Mouse (Mus musculus) cerebellum, adult 9-11 months (tissue): ENCODE results near the gene Chka.

Experiments used
- DNase-seq: peaks from one replicate; pipeline ENCODE4 v3.0.0; 2022

The Chka gene

GRCm38 (mm10) chr19:3851502-3851962 is at the start of gene Chka:
Gene Chka (plus strand): TSS chr19:3851773.
- peak; percentile 98 for DNase-seq

DNA sequence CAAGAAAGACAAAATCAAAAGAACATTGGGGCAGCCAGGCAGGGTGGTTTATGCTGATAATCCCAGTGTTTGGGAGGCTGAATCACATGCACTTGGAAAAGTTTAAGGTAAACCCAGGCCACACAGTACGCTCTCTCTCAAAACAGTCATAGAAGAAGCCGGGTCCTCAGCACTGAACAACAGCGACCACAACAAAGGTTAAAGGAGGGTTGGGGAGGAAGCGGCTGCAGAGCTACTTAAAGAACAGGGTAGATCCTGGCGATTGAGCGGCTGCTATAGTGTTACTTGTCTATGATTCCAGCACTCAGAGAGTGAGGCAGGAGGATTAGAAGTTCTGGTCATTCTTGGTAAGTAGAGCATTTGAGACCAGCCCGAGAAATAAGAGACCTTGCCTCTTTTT is 46.0 kb upstream of the Chka start:
- no peak for DNase-seq

- no peak for DNase-seq
Observed at GRCm38 (mm10) chr19:3810536-3811233, 40.9 kb upstream of the Chka start.

DNA sequence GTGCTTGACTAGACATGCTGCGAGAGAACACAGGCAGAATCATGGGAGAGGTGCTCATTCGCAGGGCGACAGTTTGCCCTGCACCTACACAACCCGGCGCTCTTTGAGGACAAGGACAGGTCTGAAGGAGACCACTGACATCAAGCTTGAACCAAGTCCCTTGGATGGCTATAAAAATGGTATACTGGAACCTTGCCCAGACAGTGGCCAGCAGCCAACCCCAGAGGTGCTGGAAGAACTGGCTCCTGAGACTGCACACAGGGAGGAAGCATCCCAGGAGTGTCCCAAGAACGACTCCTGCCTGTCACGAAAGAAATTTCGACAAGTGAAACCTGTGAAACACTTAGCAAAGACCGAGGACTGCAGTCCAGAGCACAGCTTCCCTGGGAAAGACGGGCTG is 37.1 kb upstream of the Chka start:
- DNase-seq: peak; percentile 50

DNA sequence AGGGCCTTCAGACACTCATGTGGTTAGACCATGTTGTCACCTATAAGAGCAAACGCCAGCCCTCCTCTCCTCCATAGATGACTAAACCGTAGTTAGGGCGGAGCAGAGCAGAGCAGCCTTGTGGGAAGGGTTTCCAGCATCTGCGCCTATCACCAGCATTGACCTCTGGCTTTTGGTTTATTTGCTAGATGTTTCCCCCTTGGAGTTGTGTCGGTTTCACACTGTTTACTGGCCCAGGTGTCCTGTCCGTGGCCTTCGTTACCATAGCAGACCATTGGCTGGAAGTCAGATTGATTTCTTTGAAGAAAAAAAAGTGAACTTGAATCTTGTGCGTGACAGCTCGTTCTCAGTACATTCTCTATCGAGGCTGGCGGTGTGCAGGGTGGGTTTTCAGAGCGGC is 35.7 kb upstream of the Chka start:
- DNase-seq: no peak

DNA sequence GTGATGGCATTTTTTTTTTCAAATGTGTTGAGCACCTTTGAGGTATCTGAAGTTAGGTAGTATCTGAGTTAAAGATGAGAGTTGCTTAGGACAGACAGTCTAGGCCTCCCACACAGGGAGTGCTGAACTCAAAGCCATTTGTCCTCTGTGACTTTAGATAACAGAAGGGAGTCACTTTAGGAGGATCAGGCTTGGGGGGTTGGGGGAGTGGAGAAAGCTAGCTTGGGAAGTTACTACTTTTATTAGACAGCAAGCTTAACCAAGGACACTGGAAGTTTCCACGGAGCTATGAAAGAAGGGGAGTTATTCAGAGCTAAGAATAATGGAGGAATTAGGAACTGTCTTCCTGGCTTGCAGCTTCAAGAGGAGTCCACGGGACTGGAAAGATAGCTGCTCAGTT is 32.5 kb upstream of the Chka start:
- DNase-seq: no peak

- DNase-seq: no peak
Observed at GRCm38 (mm10) chr19:3819899-3820444, 31.6 kb upstream of the Chka start.

DNA sequence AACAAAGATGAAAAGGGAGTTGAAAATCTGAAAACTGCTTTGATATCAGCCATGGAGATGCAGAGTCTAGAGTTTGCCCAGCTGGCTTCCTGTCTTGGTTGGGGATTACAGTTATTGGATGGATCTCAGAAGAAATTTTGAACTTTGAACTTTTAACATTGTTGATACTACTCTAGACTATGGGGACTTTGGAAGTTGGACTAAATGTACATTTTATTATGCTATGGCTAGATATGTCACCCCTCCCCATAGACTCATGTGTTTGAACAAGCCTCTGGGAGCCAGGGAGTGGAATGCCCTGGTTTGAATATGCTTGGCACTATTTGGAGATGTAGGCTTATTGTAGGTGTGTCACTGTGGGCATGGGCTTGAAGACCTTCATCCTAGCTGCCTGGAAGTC is 26.5 kb upstream of the Chka start:
- DNase-seq: no peak

DNA sequence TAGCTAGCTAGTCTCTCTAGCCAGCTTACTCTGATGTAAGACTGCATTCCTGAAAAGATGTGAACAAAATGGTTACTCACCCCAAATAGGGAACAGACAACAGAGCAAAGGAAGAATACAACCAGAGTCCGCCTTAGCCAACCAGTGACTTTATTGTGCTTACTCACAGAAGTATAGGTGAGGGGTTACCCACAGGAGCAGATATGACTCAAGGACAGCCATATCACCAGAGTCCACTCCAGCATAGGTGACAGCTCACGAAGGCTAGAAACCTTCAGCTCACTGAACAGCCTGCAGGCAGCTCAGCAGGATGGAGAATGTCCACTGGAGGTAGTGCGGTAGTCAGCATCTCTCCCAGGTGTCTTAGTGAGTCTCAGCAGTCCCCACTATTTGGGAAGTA is 21.7 kb upstream of the Chka start:
- no peak for DNase-seq

- peak; percentile 55 for DNase-seq
Observed at GRCm38 (mm10) chr19:3831716-3832115, 19.9 kb upstream of the Chka start.

DNA sequence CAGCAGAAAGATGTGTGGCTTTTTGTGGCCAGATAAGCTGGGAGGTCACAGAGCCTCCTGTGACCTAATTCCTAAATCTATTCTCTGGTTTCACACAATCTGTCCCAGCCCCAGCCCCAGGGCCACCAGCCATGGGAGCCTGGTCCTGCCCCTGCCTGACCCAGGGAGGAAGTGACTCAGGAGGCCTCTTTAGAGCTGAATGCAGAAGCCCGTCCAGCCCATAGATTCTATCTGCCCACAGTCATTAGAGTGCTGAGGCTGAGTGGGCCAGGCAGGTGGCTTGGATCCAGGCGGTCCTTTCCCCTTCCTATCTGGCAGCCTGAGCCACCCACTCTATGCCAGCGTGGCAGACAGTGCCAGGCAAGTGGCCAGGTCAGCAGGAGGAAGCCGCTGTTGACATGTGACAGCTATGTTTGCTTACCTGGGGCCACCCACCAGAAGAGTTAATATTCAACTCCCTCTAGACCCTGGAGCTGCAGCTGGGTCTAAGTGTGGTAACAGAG is 18.7 kb upstream of the Chka start:
- peak; percentile 93 for DNase-seq

DNA sequence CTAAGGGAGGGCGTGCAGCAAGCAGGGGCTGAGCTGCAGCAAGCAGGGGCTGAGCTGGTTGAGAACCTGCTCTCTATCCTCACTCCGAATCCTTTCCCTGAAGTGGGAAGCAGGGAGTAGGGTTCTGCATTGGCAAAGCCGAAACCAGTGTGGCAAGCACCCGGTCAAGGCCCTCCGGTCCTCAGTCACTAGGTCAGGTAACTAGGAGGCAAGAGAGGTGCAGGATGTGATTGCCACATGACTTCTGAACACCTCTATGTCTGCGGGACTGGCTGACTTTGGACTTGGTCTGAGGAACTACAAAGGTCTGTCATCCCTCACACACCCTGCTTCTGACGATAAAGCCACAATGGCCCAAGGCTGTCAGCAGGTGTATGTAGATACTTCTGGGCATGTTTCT is 17.3 kb upstream of the Chka start:
- DNase-seq: no peak

- no peak for DNase-seq
Observed at GRCm38 (mm10) chr19:3836791-3837190, 14.8 kb upstream of the Chka start.

GRCm38 (mm10) chr19:3838931-3839330 is 12.6 kb upstream of the Chka start:
- DNase-seq: no peak

DNA sequence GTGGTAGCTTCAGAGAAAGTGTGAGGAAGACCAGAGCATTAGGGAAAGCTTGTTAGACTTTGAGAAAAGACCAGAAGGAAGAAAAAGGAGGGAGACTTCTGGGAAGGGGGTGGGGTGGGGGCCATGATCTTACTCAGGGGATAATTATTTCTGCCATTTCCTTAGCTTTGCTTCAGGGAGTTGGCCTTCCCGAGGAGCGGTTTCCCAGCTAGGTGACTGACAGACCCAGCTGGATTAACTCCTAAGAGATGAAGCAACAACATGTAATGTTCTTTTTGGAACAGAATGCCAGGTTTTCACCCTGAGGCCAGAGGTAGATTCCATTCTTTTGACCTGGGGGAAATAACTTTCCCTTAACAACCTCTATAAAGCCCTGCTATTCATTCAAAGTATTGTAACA is 11.9 kb upstream of the Chka start:
- no peak for DNase-seq

- no peak for DNase-seq
Observed at GRCm38 (mm10) chr19:3840214-3840651, 11.3 kb upstream of the Chka start.

DNA sequence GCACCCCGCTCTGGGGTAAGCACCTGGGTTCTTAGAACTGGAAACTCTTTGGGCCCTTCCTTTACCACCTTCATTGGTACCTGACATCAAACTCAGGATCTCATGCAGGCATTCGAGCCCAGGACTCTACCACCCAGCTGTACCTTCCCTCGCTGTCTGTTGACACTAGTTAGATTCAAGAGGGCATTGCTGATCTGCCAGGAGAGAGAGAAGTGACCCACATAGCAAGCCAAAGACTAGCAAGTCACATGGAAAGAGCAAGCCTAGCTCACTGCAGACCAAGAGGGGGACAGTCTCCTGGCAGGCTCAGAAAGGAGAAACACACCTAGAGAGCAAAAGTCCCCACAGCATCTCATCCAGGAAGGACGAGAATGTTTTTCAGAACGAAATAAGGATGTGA is 10.9 kb upstream of the Chka start:
- no peak for DNase-seq

DNA sequence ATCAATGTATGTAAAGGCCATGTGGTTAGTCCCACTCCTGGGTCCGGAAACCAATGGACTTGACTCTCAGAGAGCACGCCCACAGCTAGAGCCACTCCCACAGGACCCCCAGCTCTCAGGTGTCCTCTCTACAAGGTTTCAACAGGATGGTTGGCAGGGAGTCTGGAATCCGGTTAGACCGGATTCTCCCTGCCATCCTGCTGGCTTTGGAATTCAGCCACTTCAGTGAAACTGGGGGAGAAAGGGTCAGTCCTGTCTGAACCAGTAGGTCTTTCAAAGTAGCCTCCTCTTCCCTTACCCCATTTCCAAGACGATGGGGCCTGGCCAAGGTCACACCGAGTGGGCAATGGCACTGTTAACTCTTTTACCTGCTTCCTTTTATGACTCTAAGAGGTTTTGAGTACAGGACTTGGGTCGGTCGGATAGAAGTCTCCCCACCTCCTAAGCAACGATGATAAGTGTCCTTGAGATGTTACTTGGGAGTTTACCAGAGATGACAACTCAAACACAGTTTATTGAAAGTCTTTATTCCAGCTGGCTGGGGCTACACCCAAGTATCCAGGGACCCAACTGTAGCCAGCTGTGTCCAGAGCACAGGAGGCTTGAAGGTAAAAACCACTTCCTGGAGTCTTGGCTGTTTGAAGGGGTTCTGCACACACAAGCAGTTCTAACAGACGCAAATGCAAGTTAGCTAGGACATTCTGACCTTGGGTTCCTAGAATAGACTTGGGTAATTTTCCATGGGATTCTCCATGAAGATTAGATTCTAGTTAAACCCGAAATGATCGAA is 9.0 kb upstream of the Chka start:
- peak; percentile 57 for DNase-seq

- no peak for DNase-seq
Observed at GRCm38 (mm10) chr19:3843629-3844028, 7.9 kb upstream of the Chka start.

- peak; percentile 77 for DNase-seq
Observed at GRCm38 (mm10) chr19:3844836-3845235, 6.7 kb upstream of the Chka start.

- DNase-seq: peak; percentile 68
Observed at GRCm38 (mm10) chr19:3845339-3845738, 6.2 kb upstream of the Chka start.

GRCm38 (mm10) chr19:3845803-3846406 is 5.7 kb upstream of the Chka start:
- DNase-seq: peak; percentile 98
